Mouse (Mus musculus): ENCODE data around the gene Lenep. TPM values are rescaled to one million over a fixed set of nuclear protein-coding genes. Genes with fewer than 3 reads are reported as not detected.

Lenep gene
- polyA plus RNA-seq, 1 experiment from 2014 or later, result 0.33 TPM

- no peak for ATAC-seq (ENCODE audit: insufficient read depth)
- Histone ChIP-seq H3K4me2 (peak overlapping the region; percentile 86), H3K27ac (ENCODE audit: low read depth) (no peak overlapping the region), H3K4me3 (ENCODE audit: low read depth, low read length) (0 out of 2 replicates have a peak overlapping the region, but pooled peaks have one; percentile 55), H3K9ac (no peak overlapping the region), H3K27me3 (ENCODE audit: insufficient read depth, low read length) (no peaks in the 10 kb centered on the region), H3K36me3 (ENCODE audit: insufficient read depth) (peaks cover 32% of the 10 kb centered on the region), H3K4me1 (ENCODE audit: insufficient read depth) (peaks cover 17% of the 10 kb centered on the region), H3K9me3 (ENCODE audit: low read depth, low read length) (no peaks in the 10 kb centered on the region)
- DNase-seq, result no peak
- TF ChIP-seq CTCF (IDR thresholded peaks at IDR 0.05; ENCODE audit: low read depth), result no peak
- 95% methylated on average over 8 of the region's 8 CpGs for WGBS
Measured at GRCm38 (mm10) chr3:89416158-89416557, 13.6 kb upstream of the Lenep start.

GRCm38 (mm10) chr3:89411490-89412393 is 9.1 kb upstream of the Lenep start, which contains the start of gene Flad1:
Flad1 (minus strand) TSS chr3:89411870.
- Histone ChIP-seq H3K4me2 (peak within 1 kb of the TSS; percentile 76), H3K27ac (ENCODE audit: low read depth) (peak within 1 kb of the TSS; percentile 50; the same call in 1 of the 2 replicates), H3K27me3 (ENCODE audit: insufficient read depth, low read length) (no peaks in the 10 kb centered on the region), H3K9me3 (ENCODE audit: low read depth, low read length) (no peaks in the 10 kb centered on the region), H3K36me3 (ENCODE audit: insufficient read depth) (peaks cover 49% of the 10 kb centered on the region), H3K4me1 (ENCODE audit: insufficient read depth) (peaks cover 6% of the 10 kb centered on the region; the same call in 1 of the 2 replicates), H3K9ac (peak within 1 kb of the TSS; percentile 56), H3K4me3 (ENCODE audit: low read depth, low read length) (peak within 1 kb of the TSS; percentile 57)
- 5% methylated on average over 28 of the region's 28 CpGs for WGBS
- ATAC-seq (ENCODE audit: insufficient read depth), result peak; percentile 100
- DNase-seq, result peak; percentile 100
- TF ChIP-seq CTCF (IDR thresholded peaks at IDR 0.05; ENCODE audit: low read depth), result no peak

- peak overlapping the region; percentile 57 for H3K4me3 ChIP-seq (ENCODE audit: low read depth, low read length)
- H3K36me3 ChIP-seq (ENCODE audit: insufficient read depth), result peaks cover 41% of the 10 kb centered on the region
- 73% methylated on average over 10 of the region's 10 CpGs for WGBS
- H3K9ac ChIP-seq, result peak overlapping the region; percentile 56
- H3K9me3 ChIP-seq (ENCODE audit: low read depth, low read length), result no peaks in the 10 kb centered on the region
- DNase-seq (no peak), ATAC-seq (ENCODE audit: insufficient read depth) (no peak)
- H3K4me2 ChIP-seq, result peak overlapping the region; percentile 76
- TF ChIP-seq CTCF (IDR thresholded peaks at IDR 0.05; ENCODE audit: low read depth), result no peak
- 0 out of 2 replicates have a peak, but pooled peaks cover 3% of the 10 kb centered on the region for H3K4me1 ChIP-seq (ENCODE audit: insufficient read depth)
- H3K27me3 ChIP-seq (ENCODE audit: insufficient read depth, low read length), result no peaks in the 10 kb centered on the region
- no peak overlapping the region for H3K27ac ChIP-seq (ENCODE audit: low read depth)
Measured at GRCm38 (mm10) chr3:89410864-89411263, 8.3 kb upstream of the Lenep start.

GRCm38 (mm10) chr3:89409701-89410100 is 7.1 kb upstream of the Lenep start:
- TF ChIP-seq CTCF (IDR thresholded peaks at IDR 0.05; ENCODE audit: low read depth), result no peak
- Histone ChIP-seq H3K4me1 (ENCODE audit: insufficient read depth) (0 out of 2 replicates have a peak, but pooled peaks cover 3% of the 10 kb centered on the region), H3K36me3 (ENCODE audit: insufficient read depth) (peaks cover 29% of the 10 kb centered on the region), H3K27me3 (ENCODE audit: insufficient read depth, low read length) (no peaks in the 10 kb centered on the region), H3K9me3 (ENCODE audit: low read depth, low read length) (no peaks in the 10 kb centered on the region), H3K27ac (ENCODE audit: low read depth) (no peak overlapping the region), H3K9ac (no peak overlapping the region), H3K4me2 (no peak overlapping the region), H3K4me3 (ENCODE audit: low read depth, low read length) (no peak overlapping the region)
- ATAC-seq (ENCODE audit: insufficient read depth), result no peak
- WGBS, result 93% methylated on average over 3 of the region's 3 CpGs
- DNase-seq, result no peak

GRCm38 (mm10) chr3:89408448-89408847 is 5.9 kb upstream of the Lenep start:
- WGBS, result 52% methylated on average over 16 of the region's 16 CpGs
- 0 out of 2 replicates have a peak, but pooled peaks cover 3% of the 10 kb centered on the region for H3K4me1 ChIP-seq (ENCODE audit: insufficient read depth)
- H3K4me2 ChIP-seq, result no peak overlapping the region
- no peaks in the 10 kb centered on the region for H3K27me3 ChIP-seq (ENCODE audit: insufficient read depth, low read length)
- H3K4me3 ChIP-seq (ENCODE audit: low read depth, low read length), result no peak overlapping the region
- no peaks in the 10 kb centered on the region for H3K9me3 ChIP-seq (ENCODE audit: low read depth, low read length)
- no peak for TF ChIP-seq CTCF (IDR thresholded peaks at IDR 0.05; ENCODE audit: low read depth)
- peaks cover 24% of the 10 kb centered on the region; the same call in 1 of the 2 replicates for H3K36me3 ChIP-seq (ENCODE audit: insufficient read depth)
- no peak for ATAC-seq (ENCODE audit: insufficient read depth)
- no peak overlapping the region for H3K27ac ChIP-seq (ENCODE audit: low read depth)
- H3K9ac ChIP-seq, result no peak overlapping the region
- DNase-seq, result no peak

GRCm38 (mm10) chr3:89406887-89407286 is 4.3 kb upstream of the Lenep start:
- no peak overlapping the region for H3K4me3 ChIP-seq (ENCODE audit: low read depth, low read length)
- H3K4me2 ChIP-seq, result no peak overlapping the region
- peaks cover 24% of the 10 kb centered on the region; the same call in 1 of the 2 replicates for H3K36me3 ChIP-seq (ENCODE audit: insufficient read depth)
- H3K4me1 ChIP-seq (ENCODE audit: insufficient read depth), result no peaks in the 10 kb centered on the region
- no peak overlapping the region for H3K27ac ChIP-seq (ENCODE audit: low read depth)
- no peaks in the 10 kb centered on the region for H3K27me3 ChIP-seq (ENCODE audit: insufficient read depth, low read length)
- no peak overlapping the region for H3K9ac ChIP-seq
- no peak for ATAC-seq (ENCODE audit: insufficient read depth)
- WGBS, result 83% methylated on average over 6 of the region's 6 CpGs
- no peak for TF ChIP-seq CTCF (IDR thresholded peaks at IDR 0.05; ENCODE audit: low read depth)
- no peaks in the 10 kb centered on the region for H3K9me3 ChIP-seq (ENCODE audit: low read depth, low read length)
- DNase-seq, result no peak

GRCm38 (mm10) chr3:89401329-89401728 is 1.3 kb downstream of the Lenep start:
- Histone ChIP-seq H3K36me3 (ENCODE audit: insufficient read depth) (0 out of 2 replicates have a peak, but pooled peaks cover 6% of the 10 kb centered on the region), H3K9ac (no peak overlapping the region)
- 78% methylated on average over 7 of the region's 7 CpGs for WGBS

More at GRCm38 (mm10) chr3:89401329-89401728, 1.3 kb downstream of the Lenep start:
- no peak overlapping the region for H3K4me3 ChIP-seq (ENCODE audit: low read depth, low read length)
- H3K27ac ChIP-seq (ENCODE audit: low read depth), result no peak overlapping the region
- H3K4me2 ChIP-seq, result no peak overlapping the region
- no peak for TF ChIP-seq CTCF (IDR thresholded peaks at IDR 0.05; ENCODE audit: low read depth)
- no peaks in the 10 kb centered on the region for H3K9me3 ChIP-seq (ENCODE audit: low read depth, low read length)
- no peak for DNase-seq
- H3K27me3 ChIP-seq (ENCODE audit: insufficient read depth, low read length), result no peaks in the 10 kb centered on the region
- ATAC-seq (ENCODE audit: insufficient read depth), result no peak
- H3K4me1 ChIP-seq (ENCODE audit: insufficient read depth), result no peaks in the 10 kb centered on the region

Data from lung, embryonic 14.5 days (tissue).